Mouse (Mus musculus): ENCODE results near the gene Cd3eap. TPM values are rescaled to one million over a fixed set of nuclear protein-coding genes. Genes with fewer than 3 reads are reported as not detected.
A peak's percentile ranks its signal among the peaks of the same experiment; 100 is the strongest.

Cd3eap gene
- polyA plus RNA-seq, 1 experiment from 2014 or later = 28.4 TPM

DNA sequence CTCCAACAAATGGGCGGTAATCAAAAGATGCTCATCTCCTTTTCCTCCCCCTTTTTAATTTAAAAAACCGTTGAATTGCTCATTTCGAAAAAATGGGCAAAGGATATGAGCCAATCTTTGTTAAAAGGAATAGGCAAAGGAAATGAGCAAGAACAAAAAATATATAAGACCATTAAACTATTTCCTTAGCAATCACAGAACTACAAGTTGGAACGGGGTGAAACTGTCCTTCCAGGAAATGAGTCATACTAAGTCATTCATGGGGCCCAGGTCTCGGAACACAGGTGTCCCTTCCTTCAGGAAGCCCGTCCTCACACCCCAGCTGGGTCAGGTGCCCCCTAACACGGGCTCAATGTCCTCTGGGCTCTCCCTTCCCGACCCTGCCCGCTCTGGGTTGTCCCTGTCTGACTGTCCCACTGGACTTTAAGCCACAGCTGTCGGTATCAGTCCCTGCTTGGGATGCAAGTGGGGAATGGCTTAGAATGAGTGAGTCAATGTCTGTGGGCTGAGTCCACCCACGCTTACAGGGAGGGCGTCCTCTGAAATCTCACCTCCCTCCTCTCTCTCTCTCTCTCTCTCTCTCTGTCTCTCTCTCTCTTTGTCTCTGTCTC, 14.9 kb downstream of the Cd3eap start, which contains the start of gene Ercc1:
Ercc1 (plus strand) TSS at position 542 of the 611 bp plus-strand sequence.
- Histone ChIP-seq H3K9ac (replicated peaks) (peak within 1 kb of the TSS; percentile 62), H3K4me3 (replicated peaks) (peak within 1 kb of the TSS; percentile 52), H3K9me3 (no peaks in the 10 kb centered on the region), H3K36me3 (peaks cover 20% of the 10 kb centered on the region), H3K27me3 (peaks cover 16% of the 10 kb centered on the region), H3K4me1 (replicated peaks) (peaks cover 30% of the 10 kb centered on the region), H3K4me2 (peak within 1 kb of the TSS; percentile 88), H3K27ac (peak within 1 kb of the TSS; percentile 87)
- 22% methylated on average over 12 of the region's 12 CpGs for WGBS
- ATAC-seq (ENCODE audit: insufficient number of reproducible peaks, insufficient read depth, low FRiP score, low TSS enrichment, low read depth) = no peak

DNA sequence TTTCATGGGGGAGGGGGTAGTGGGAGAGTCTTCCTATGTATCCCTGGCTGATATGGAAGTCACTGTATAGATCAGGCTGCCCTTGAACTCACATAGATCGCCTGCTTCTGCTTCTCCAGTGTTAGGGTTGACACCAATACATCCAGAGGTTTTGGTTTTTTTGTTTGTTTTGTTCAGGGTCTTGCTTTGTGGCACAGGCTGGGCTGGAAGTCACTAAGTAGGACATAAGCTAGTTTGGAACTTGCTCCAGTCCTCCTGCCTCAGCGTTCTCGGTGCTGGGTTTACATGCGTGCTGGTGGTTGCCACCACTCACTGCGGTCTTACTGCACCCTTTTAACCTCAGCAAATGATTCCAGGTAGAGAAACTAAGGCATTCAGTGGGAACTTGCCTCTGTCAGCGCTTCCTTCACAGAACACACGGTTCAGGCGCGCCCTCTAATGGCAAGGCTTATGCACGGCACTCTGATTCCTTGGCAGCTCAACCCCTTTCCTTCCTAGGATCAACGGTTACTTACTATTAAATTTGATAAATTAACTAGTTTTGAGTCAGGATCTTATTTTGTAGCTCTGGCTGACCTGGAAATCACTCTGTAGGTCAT, 16.0 kb downstream of the Cd3eap start:
- WGBS = 3% methylated on average over 11 of the region's 11 CpGs

DNA sequence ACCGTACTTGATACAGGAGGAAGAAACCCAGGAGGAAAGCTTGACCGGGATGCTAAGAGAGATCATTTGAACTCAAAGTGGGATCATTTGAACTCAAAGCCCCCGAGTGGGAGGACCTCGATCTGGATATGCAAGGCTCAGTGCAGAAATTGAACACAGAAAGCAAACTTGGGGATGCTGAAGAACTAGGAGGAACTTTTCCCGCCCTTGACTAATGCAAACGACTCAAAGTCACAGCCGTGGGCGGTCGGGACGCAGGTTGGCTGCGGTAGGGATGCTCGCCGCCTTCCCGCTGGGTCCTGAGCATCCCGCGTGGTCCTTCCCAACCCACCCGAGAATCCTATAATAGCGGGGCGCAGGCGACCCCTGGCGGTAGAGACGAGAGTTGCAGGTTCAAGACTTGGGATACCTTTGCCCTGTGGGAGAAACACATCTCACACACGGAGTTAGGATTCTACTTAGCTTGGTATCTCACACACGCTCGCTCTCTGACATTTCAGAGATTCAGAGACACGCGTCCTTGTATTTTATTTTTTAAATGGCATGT, 16.7 kb downstream of the Cd3eap start:
- peak overlapping the region; percentile 63 for H3K9ac ChIP-seq (replicated peaks)
- H3K4me3 ChIP-seq (replicated peaks) = peak overlapping the region; percentile 52
- peaks cover 35% of the 10 kb centered on the region for H3K4me1 ChIP-seq (replicated peaks)
- no peaks in the 10 kb centered on the region for H3K9me3 ChIP-seq
- H3K27ac ChIP-seq = no peak overlapping the region
- peaks cover 19% of the 10 kb centered on the region for H3K27me3 ChIP-seq
- peak overlapping the region; percentile 88 for H3K4me2 ChIP-seq
- under 1% methylated on average over 27 of the region's 27 CpGs for WGBS
- ATAC-seq (ENCODE audit: insufficient number of reproducible peaks, insufficient read depth, low FRiP score, low TSS enrichment, low read depth) = no peak
- H3K36me3 ChIP-seq = peaks cover 2% of the 10 kb centered on the region

More for the DNA sequence above, 16.0 kb downstream of the Cd3eap start:
- peaks cover 30% of the 10 kb centered on the region for H3K4me1 ChIP-seq (replicated peaks)
- peaks cover 16% of the 10 kb centered on the region for H3K27me3 ChIP-seq
- H3K4me2 ChIP-seq = peak overlapping the region; percentile 88
- H3K9me3 ChIP-seq = no peaks in the 10 kb centered on the region
- ATAC-seq (ENCODE audit: insufficient number of reproducible peaks, insufficient read depth, low FRiP score, low TSS enrichment, low read depth) = no peak
- H3K9ac ChIP-seq (replicated peaks) = no peak overlapping the region
- H3K4me3 ChIP-seq (replicated peaks) = peak overlapping the region; percentile 13
- H3K36me3 ChIP-seq = peaks cover 9% of the 10 kb centered on the region
- no peak overlapping the region for H3K27ac ChIP-seq

DNA sequence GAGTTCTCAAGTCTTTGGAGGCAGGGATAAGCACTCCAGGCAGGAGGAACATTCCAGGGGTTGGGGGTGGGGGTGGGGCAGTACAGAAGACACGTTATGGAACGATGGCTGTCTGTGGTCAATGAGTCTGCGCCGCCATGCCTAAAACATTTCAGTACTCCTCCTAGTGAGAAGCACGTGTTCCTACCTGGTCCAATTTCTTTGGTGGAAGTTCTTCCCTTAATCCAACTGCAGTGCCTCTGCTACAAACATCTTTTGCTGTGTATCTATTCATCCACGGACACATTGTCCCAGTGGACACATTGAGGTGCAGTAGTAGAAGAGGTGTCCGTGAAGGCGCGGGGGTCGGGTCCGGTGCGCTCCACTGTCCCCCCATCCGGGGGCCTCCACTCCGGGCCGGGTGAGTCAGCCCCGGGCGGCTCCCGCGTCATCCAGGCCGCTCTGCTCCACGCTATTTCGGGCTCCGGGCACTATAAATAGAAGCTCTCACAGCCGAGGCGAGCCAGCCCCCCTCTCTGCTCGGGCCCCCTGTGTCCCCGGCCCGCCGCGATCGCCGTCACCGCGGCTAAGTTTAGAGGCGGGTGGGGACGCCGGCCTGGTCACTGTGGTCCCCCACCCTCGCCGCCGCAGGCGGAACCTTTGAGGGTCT, 17.4 kb downstream of the Cd3eap start:
- Histone ChIP-seq H3K4me3 (replicated peaks) (peak overlapping the region; percentile 52), H3K27me3 (peaks cover 26% of the 10 kb centered on the region), H3K4me1 (replicated peaks) (peaks cover 35% of the 10 kb centered on the region), H3K9me3 (no peaks in the 10 kb centered on the region), H3K36me3 (no peaks in the 10 kb centered on the region), H3K9ac (replicated peaks) (peak overlapping the region; percentile 63), H3K4me2 (peak overlapping the region; percentile 88), H3K27ac (no peak overlapping the region)
- 2% methylated on average over 41 of the region's 41 CpGs for WGBS
- ATAC-seq (ENCODE audit: insufficient number of reproducible peaks, insufficient read depth, low FRiP score, low TSS enrichment, low read depth) = no peak

DNA sequence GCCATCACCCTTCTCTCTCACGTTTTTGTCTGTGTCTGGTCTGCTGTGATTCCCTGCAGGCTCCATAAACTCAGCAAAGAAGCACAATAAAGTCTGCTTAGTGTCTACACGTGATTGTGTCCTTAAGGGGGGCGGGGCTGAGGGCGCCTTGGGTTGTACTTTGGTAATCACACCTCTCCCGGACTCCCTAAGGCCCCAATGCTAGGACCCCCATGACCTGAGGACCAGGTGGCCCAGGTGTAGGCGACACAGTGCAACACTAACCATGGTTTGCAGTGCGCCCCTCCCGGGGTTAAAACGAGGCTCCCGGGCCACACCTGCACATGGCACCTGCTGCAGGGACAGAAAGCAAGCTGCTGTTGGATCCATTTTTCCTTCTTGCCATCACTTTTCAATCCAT, 18.0 kb downstream of the Cd3eap start:
- H3K4me3 ChIP-seq (replicated peaks) = no peak overlapping the region
- no peak overlapping the region for H3K27ac ChIP-seq
- ATAC-seq (ENCODE audit: insufficient number of reproducible peaks, insufficient read depth, low FRiP score, low TSS enrichment, low read depth) = no peak
- WGBS = 22% methylated on average over 10 of the region's 10 CpGs
- no peak overlapping the region for H3K9ac ChIP-seq (replicated peaks)
- H3K27me3 ChIP-seq = peaks cover 27% of the 10 kb centered on the region
- H3K9me3 ChIP-seq = no peaks in the 10 kb centered on the region
- no peaks in the 10 kb centered on the region for H3K36me3 ChIP-seq
- peak overlapping the region; percentile 88 for H3K4me2 ChIP-seq
- peaks cover 34% of the 10 kb centered on the region for H3K4me1 ChIP-seq (replicated peaks)

DNA sequence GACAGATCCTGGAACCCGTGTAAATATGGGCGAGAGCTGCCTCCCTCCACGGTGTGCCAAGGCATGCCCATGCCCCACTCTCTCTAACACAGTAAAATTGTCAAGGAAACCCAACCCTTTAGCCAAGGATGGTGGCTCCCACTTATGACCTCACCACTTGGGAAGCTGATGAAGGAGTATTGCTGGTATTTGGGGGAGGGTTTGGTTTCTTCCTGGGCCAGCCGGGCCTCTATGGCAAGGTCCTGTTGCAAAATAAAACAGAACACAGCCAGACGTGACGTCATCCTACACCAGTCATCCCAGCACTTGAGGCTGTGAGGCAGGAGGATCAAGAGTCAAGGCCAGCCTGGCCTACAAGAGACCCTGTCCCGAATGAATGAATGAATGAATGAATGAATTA, 20.7 kb downstream of the Cd3eap start:
- Histone ChIP-seq H3K9ac (replicated peaks) (no peak overlapping the region), H3K27ac (no peak overlapping the region), H3K4me1 (replicated peaks) (peaks cover 22% of the 10 kb centered on the region), H3K4me2 (no peak overlapping the region), H3K9me3 (no peaks in the 10 kb centered on the region), H3K36me3 (no peaks in the 10 kb centered on the region), H3K4me3 (replicated peaks) (no peak overlapping the region), H3K27me3 (peaks cover 27% of the 10 kb centered on the region)
- WGBS = 65% methylated on average over 7 of the region's 7 CpGs
- ATAC-seq (ENCODE audit: insufficient number of reproducible peaks, insufficient read depth, low FRiP score, low TSS enrichment, low read depth) = no peak

DNA sequence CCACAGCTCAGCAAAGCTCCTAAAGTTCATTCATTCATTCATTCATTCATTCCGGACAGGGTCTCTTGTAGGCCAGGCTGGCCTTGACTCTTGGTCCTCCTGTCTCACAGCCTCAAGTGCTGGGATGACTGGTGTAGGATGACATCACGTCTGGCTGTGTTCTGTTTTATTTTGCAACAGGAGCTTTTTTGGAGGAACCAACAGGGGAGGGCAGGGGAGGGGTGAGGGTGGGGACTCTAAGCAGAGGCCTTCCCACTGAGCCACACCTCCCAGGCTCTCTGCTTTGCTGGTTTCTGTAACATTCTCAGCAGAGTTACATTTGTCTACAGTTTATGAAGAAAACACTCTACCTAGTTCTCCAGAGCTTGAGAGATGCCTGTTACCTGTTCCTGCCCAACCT, 21.2 kb downstream of the Cd3eap start:
- H3K4me2 ChIP-seq = no peak overlapping the region
- 55% methylated on average over 2 of the region's 2 CpGs for WGBS
- ATAC-seq (ENCODE audit: insufficient number of reproducible peaks, insufficient read depth, low FRiP score, low TSS enrichment, low read depth) = no peak
- peaks cover 22% of the 10 kb centered on the region for H3K4me1 ChIP-seq (replicated peaks)
- no peaks in the 10 kb centered on the region for H3K36me3 ChIP-seq
- H3K9ac ChIP-seq (replicated peaks) = no peak overlapping the region
- H3K4me3 ChIP-seq (replicated peaks) = no peak overlapping the region
- H3K9me3 ChIP-seq = no peaks in the 10 kb centered on the region
- no peak overlapping the region for H3K27ac ChIP-seq
- peaks cover 27% of the 10 kb centered on the region for H3K27me3 ChIP-seq

DNA sequence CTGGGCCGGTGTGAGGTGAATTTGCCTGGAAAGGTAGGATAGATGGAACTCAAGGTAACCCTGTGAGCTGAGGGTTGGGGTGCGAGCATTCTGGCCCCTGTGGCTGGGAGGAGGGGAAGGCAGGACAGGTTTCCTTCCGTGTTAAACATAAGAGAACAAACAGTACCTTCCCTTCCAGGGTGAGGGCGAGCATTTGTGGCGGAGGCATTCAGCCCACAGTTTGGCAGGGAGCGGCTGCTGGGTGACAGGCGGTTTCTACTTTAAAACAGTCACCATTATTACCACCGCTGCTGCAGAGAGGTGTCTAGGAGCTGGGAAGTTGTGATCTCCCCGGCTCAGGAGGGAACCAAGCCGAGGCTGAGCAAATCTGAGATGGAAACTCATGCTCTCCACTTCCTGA, 22.2 kb downstream of the Cd3eap start:
- peaks cover 20% of the 10 kb centered on the region for H3K4me1 ChIP-seq (replicated peaks)
- no peaks in the 10 kb centered on the region for H3K9me3 ChIP-seq
- no peak overlapping the region for H3K4me2 ChIP-seq
- H3K27ac ChIP-seq = no peak overlapping the region
- no peak for ATAC-seq (ENCODE audit: insufficient number of reproducible peaks, insufficient read depth, low FRiP score, low TSS enrichment, low read depth)
- no peak overlapping the region for H3K4me3 ChIP-seq (replicated peaks)
- 62% methylated on average over 10 of the region's 10 CpGs for WGBS
- no peak overlapping the region for H3K9ac ChIP-seq (replicated peaks)
- no peaks in the 10 kb centered on the region for H3K36me3 ChIP-seq
- peaks cover 29% of the 10 kb centered on the region for H3K27me3 ChIP-seq

DNA sequence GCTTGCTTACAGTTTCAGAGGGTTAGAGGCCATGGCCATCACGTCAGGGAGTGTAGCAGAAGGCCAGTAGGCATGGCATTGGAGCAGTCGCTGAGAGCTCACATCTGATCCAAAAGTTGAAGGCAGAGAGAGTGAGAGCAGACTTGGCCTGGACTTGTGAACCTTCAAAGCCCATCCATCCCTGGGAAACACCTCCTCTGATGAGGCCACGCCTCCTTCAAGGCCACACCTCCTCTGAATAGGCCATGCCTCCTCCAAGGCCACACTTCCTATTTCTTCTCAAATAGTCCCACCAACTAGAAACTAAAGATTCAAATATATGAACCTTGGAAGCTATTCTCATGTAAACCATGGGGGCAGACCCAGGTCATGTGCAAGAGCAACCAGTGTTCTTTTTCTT, 23.7 kb downstream of the Cd3eap start:
- peaks cover 8% of the 10 kb centered on the region; the same call in 1 of the 2 replicates for H3K4me1 ChIP-seq (replicated peaks)
- WGBS = 37% methylated on average over 3 of the region's 3 CpGs
- no peak for ATAC-seq (ENCODE audit: insufficient number of reproducible peaks, insufficient read depth, low FRiP score, low TSS enrichment, low read depth)
- H3K9me3 ChIP-seq = no peaks in the 10 kb centered on the region
- H3K27me3 ChIP-seq = peaks cover 18% of the 10 kb centered on the region
- no peaks in the 10 kb centered on the region for H3K36me3 ChIP-seq
- no peak overlapping the region for H3K27ac ChIP-seq
- H3K4me3 ChIP-seq (replicated peaks) = no peak overlapping the region
- no peak overlapping the region for H3K4me2 ChIP-seq
- no peak overlapping the region for H3K9ac ChIP-seq (replicated peaks)

DNA sequence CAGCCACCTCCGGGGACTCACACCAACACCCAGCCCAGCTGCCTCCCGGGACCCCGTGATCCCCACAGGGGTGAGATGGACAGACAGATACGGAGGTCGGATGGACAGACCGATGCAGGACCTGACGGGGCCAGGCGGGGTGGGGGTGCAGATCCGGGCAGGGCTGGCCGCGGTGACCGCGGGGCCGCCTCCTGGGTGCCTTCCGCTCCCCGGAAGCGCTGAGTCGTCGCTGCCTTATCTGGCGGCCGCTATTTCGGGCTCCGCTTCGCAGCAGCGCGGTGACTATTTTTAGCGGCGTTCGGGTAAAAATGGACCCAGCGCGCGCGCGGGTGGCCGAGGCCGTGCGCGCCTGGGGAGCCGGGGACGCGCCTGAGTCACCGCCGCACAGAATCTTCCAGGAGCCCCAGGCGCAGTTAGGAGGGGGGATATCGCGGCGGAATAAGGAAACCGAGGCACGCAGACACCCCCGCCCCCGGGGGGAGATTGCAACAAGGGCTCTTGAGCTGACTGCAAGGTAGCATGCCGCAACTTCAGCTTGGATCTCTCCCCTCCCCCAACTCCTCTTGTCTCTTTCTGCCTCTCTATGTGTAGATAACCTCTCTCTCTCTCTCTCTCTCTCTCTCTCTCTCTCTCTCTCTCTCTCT, 26.5 kb downstream of the Cd3eap start:
- Histone ChIP-seq H3K4me1 (replicated peaks) (peaks cover 4% of the 10 kb centered on the region; the same call in 1 of the 2 replicates), H3K9me3 (no peaks in the 10 kb centered on the region; the same call in 1 of the 2 replicates), H3K27me3 (peaks cover 18% of the 10 kb centered on the region), H3K9ac (replicated peaks) (peak overlapping the region; percentile 78), H3K4me2 (peak overlapping the region; percentile 91), H3K27ac (no peak overlapping the region), H3K36me3 (no peaks in the 10 kb centered on the region), H3K4me3 (replicated peaks) (peak overlapping the region; percentile 61)
- WGBS = under 1% methylated on average over 52 of the region's 52 CpGs
- no peak for ATAC-seq (ENCODE audit: insufficient number of reproducible peaks, insufficient read depth, low FRiP score, low TSS enrichment, low read depth)

DNA sequence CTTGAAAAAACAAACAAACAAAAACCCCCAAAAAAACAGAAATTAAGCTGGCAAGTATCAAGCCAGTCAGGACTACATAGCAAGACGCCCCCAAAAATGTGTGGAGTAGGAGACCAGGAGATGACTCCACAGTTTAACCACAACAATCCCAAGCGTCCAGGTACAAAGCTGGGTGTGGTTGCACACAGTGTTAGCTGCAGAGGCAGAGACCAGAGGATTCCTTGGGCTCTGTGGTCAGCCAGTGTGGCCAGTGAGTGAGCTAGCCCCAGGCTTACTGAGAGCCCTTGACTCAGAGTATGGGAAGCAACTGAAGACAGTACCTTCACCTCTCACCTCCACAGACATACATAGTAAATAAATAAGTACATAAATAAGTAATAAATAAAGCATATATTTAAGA, 27.4 kb downstream of the Cd3eap start:
- Histone ChIP-seq H3K9me3 (no peaks in the 10 kb centered on the region; the same call in 1 of the 2 replicates), H3K4me3 (replicated peaks) (no peak overlapping the region), H3K4me1 (replicated peaks) (peaks cover 14% of the 10 kb centered on the region), H3K27ac (no peak overlapping the region), H3K27me3 (peaks cover 8% of the 10 kb centered on the region), H3K36me3 (no peaks in the 10 kb centered on the region), H3K9ac (replicated peaks) (no peak overlapping the region), H3K4me2 (no peak overlapping the region)
- WGBS = 66% methylated on average over 2 of the region's 2 CpGs
- ATAC-seq (ENCODE audit: insufficient number of reproducible peaks, insufficient read depth, low FRiP score, low TSS enrichment, low read depth) = no peak

Measured in limb, embryonic 12.5 days (tissue).